In genomic region chr12:17691320-17691876, GRCm38 (mm10) we compare ENCODE assay signal across 7 mouse cellular contexts. TPM values are rescaled to one million over a fixed set of nuclear protein-coding genes. Genes with fewer than 3 reads are reported as not detected.
DNase-seq lines count a peak whose midpoint lies in the region; ATAC-seq and TF ChIP-seq lines count a peak whose summit lies in the region.

No protein-coding gene starts in this region.

- 1% methylated on average over 23 of the region's 30 CpGs for WGBS in embryonic facial prominence, embryonic 13.5 days
- 0% methylated on average over 30 of the region's 30 CpGs for WGBS in hindbrain, embryonic 15.5 days
- WGBS in liver, embryonic 12.5 days (ENCODE audit: insufficient replicate concordance): under 1% methylated on average over 30 of the region's 30 CpGs
- WGBS in neural tube, embryonic 11.5 days: 0% methylated on average over 29 of the region's 30 CpGs

- H3K9me3 ChIP-seq in MEL (replicated peaks; ENCODE audit: insufficient read depth, low read length): no peaks in the 10 kb centered on the region
- no peaks in the 10 kb centered on the region for H3K9me3 ChIP-seq in embryonic facial prominence, embryonic 13.5 days
- H3K9me3 ChIP-seq in hindbrain, embryonic 15.5 days: no peaks in the 10 kb centered on the region
- no peaks in the 10 kb centered on the region for H3K9me3 ChIP-seq in liver, embryonic 12.5 days (replicated peaks)
- no peaks in the 10 kb centered on the region for H3K9me3 ChIP-seq in neural tube, embryonic 11.5 days (ENCODE audit: control insufficient read depth, low read length)

- TF ChIP-seq EP300 in MEL (IDR thresholded peaks at IDR 0.05; ENCODE audit: low read depth in 1 of 2, low read length in 2 of 2): no peak

- H3K4me1 ChIP-seq in MEL (ENCODE audit: control insufficient read depth in 1 of 2, insufficient read depth in 2 of 2, low read length in 2 of 2): 0 out of 4 replicates have a peak, but pooled peaks cover 0 to 6% of the 10 kb centered on the region in 2 experiments
- peaks cover 40% of the 10 kb centered on the region for H3K4me1 ChIP-seq in embryonic facial prominence, embryonic 13.5 days
- peaks cover 27% of the 10 kb centered on the region for H3K4me1 ChIP-seq in hindbrain, embryonic 15.5 days (replicated peaks)
- peaks cover 59% of the 10 kb centered on the region for H3K4me1 ChIP-seq in liver, embryonic 12.5 days
- no peaks in the 10 kb centered on the region; the same call in 1 of the 2 replicates for H3K4me1 ChIP-seq in neural tube, embryonic 11.5 days (ENCODE audit: control insufficient read depth, insufficient read depth, low read length)

- intact Hi-C loops in left cerebral cortex, postnatal 36 days (cut with DNase I): loop anchor here (10.0 kb wide), 1 partner anchor 137 kb away; no protein-coding TSS in a partner anchor

- no peak for TF ChIP-seq POLR2A in MEL (IDR thresholded peaks at IDR 0.05; ENCODE audit: control insufficient read depth in 1 of 2, insufficient read depth in 1 of 2, low read depth in 1 of 2, low read length in 2 of 2, poor library complexity in 1 of 2)

- peak; percentile 2 for ATAC-seq in CD4-positive, CD25-positive, alpha-beta regulatory T cell, adult 4 months
- ATAC-seq in embryonic facial prominence, embryonic 13.5 days (ENCODE audit: insufficient number of reproducible peaks, insufficient read depth, low FRiP score, low TSS enrichment, low read depth): peak; percentile 6; the same call in 1 of the 2 replicates
- ATAC-seq in hindbrain, embryonic 15.5 days (ENCODE audit: low FRiP score, low read depth): peak; percentile 21
- no peak; the same call in 1 of the 2 replicates for ATAC-seq in liver, embryonic 12.5 days
- ATAC-seq in neural tube, embryonic 11.5 days (ENCODE audit: insufficient read depth, low FRiP score, low TSS enrichment): peak; percentile 39

- H3K79me2 ChIP-seq in MEL (ENCODE audit: control insufficient read depth, insufficient read depth, low read length, poor library complexity): peaks cover 3% of the 10 kb centered on the region

- H3K27me3 ChIP-seq in MEL (ENCODE audit: control insufficient read depth in 1 of 2, insufficient read depth in 2 of 2, low read length in 2 of 2): no peaks in the 10 kb centered on the region
- H3K27me3 ChIP-seq in embryonic facial prominence, embryonic 13.5 days: no peaks in the 10 kb centered on the region
- H3K27me3 ChIP-seq in hindbrain, embryonic 15.5 days: no peaks in the 10 kb centered on the region
- peaks cover 19% of the 10 kb centered on the region for H3K27me3 ChIP-seq in liver, embryonic 12.5 days (replicated peaks)
- H3K27me3 ChIP-seq in neural tube, embryonic 11.5 days (ENCODE audit: control insufficient read depth, insufficient read depth, low read length): no peaks in the 10 kb centered on the region

- peak; percentile 40 for DNase-seq in MEL (ENCODE audit: low read depth, low spot score)
- DNase-seq in neural tube, embryonic 11.5 days (ENCODE audit: low spot score): peak; percentile 41
- DNase-seq in left cerebral cortex, postnatal 36 days (ENCODE audit: low spot score in 2 of 2): no peak

- H3K4me3 ChIP-seq in MEL (ENCODE audit: control insufficient read depth in 1 of 2, insufficient read depth in 1 of 2, low read depth in 2 of 2, low read length in 2 of 2): peak overlapping the region; percentile 66 to 100
- peak overlapping the region; percentile 81 for H3K4me3 ChIP-seq in embryonic facial prominence, embryonic 13.5 days
- H3K4me3 ChIP-seq in hindbrain, embryonic 15.5 days: peak overlapping the region; percentile 64
- H3K4me3 ChIP-seq in liver, embryonic 12.5 days: peak overlapping the region; percentile 74
- H3K4me3 ChIP-seq in neural tube, embryonic 11.5 days (ENCODE audit: low read depth, low read length): peak overlapping the region; percentile 76

- TF ChIP-seq CTCF in MEL (IDR thresholded peaks at IDR 0.05 in 2 of 3, conservative IDR thresholded peaks at IDR 0.05 in 1 of 3; ENCODE audit: control insufficient read depth in 1 of 3, insufficient read depth in 1 of 3, low read depth in 2 of 3, low read length in 3 of 3, poor library complexity in 1 of 3, severe bottlenecking in 1 of 3): no peak; a peak in 1 of 6 replicates

- no peak overlapping the region for H3K27ac ChIP-seq in MEL (ENCODE audit: control insufficient read depth, low read depth, low read length)
- 0 out of 2 replicates have a peak overlapping the region, but pooled peaks have one; percentile 23 for H3K27ac ChIP-seq in embryonic facial prominence, embryonic 13.5 days
- H3K27ac ChIP-seq in hindbrain, embryonic 15.5 days (replicated peaks): peak overlapping the region; percentile 71
- no peak overlapping the region for H3K27ac ChIP-seq in liver, embryonic 12.5 days
- no peak overlapping the region for H3K27ac ChIP-seq in neural tube, embryonic 11.5 days (ENCODE audit: low read depth, low read length)

- no peak for TF ChIP-seq RAD21 in MEL (IDR thresholded peaks at IDR 0.05; ENCODE audit: low read depth, low read length)

- peak overlapping the region; percentile 94 for H3K4me2 ChIP-seq in embryonic facial prominence, embryonic 13.5 days
- H3K4me2 ChIP-seq in hindbrain, embryonic 15.5 days: peak overlapping the region; percentile 97
- H3K4me2 ChIP-seq in liver, embryonic 12.5 days: peak overlapping the region; percentile 98
- H3K4me2 ChIP-seq in neural tube, embryonic 11.5 days (ENCODE audit: low read depth): peak overlapping the region; percentile 97

- H3K9ac ChIP-seq in MEL (ENCODE audit: control insufficient read depth, low read depth, low read length, poor library complexity, severe bottlenecking): peak overlapping the region; percentile 78; the same call in 1 of the 2 replicates
- peak overlapping the region; percentile 82 for H3K9ac ChIP-seq in embryonic facial prominence, embryonic 13.5 days
- H3K9ac ChIP-seq in hindbrain, embryonic 15.5 days: peak overlapping the region; percentile 59
- peak overlapping the region; percentile 72 for H3K9ac ChIP-seq in liver, embryonic 12.5 days
- peak overlapping the region; percentile 60 for H3K9ac ChIP-seq in neural tube, embryonic 11.5 days (ENCODE audit: low read length)

- no peaks in the 10 kb centered on the region for H3K36me3 ChIP-seq in MEL (ENCODE audit: control insufficient read depth in 1 of 2, insufficient read depth in 2 of 2, low read length in 2 of 2)
- H3K36me3 ChIP-seq in embryonic facial prominence, embryonic 13.5 days: no peaks in the 10 kb centered on the region
- H3K36me3 ChIP-seq in hindbrain, embryonic 15.5 days: no peaks in the 10 kb centered on the region
- H3K36me3 ChIP-seq in liver, embryonic 12.5 days: no peaks in the 10 kb centered on the region
- H3K36me3 ChIP-seq in neural tube, embryonic 11.5 days (ENCODE audit: control insufficient read depth, insufficient read depth, low read length): no peaks in the 10 kb centered on the region

TF ChIP-seq in MEL, 35 proteins besides CTCF, POLR2A, EP300 and RAD21:
- no peak for TF ChIP-seq GATA1 (IDR thresholded peaks at IDR 0.05; ENCODE audit: low read depth, low read length)
- TF ChIP-seq ZKSCAN1 (IDR thresholded peaks at IDR 0.05; ENCODE audit: low read depth, low read length): peak; percentile 93
- TF ChIP-seq MAFK (IDR thresholded peaks at IDR 0.05; ENCODE audit: borderline replicate concordance, low read depth, low read length): no peak
- TF ChIP-seq ZC3H11A (IDR thresholded peaks at IDR 0.05; ENCODE audit: low read depth, low read length): no peak
- no peak for TF ChIP-seq MAX (IDR thresholded peaks at IDR 0.05; ENCODE audit: low read length)
- TF ChIP-seq TBP (IDR thresholded peaks at IDR 0.05; ENCODE audit: low read depth, low read length): no peak
- TF ChIP-seq TAL1 (IDR thresholded peaks at IDR 0.05; ENCODE audit: low read length): no peak

RNA-seq across cellular contexts. Expression of gene Hpcal1, which starts 0.7 kb away (rescaled TPM):
- 10 to 100 TPM; 71.5 to 87.9 TPM for polyA plus RNA-seq in CD4-positive, CD25-positive, alpha-beta regulatory T cell, adult 4 months (2017; shearing (Covaris generic))
- total RNA-seq in MEL (2012; rRNA removed): 8.8 and 9.1 TPM in 2 replicates
- polyA plus RNA-seq in MEL (2012; ENCODE audit: insufficient read depth in 1 of 2, insufficient read length in 2 of 2, low read depth in 1 of 2, low replicate concordance in 2 of 2, missing spikeins in 1 of 2): 10 to 100 TPM in 1 of 2 experiments, not detected in 1; 23.0 TPM
- 51.4 and 57.6 TPM in 2 replicates for polyA plus RNA-seq in embryonic facial prominence, embryonic 13.5 days (2015; fragmentation: Nextera tagmentation; extraction: Ambion mirVana)
- polyA plus RNA-seq in hindbrain, embryonic 15.5 days (2015; fragmentation: Nextera tagmentation; extraction: Ambion mirVana): 128 and 129 TPM in 2 replicates
- polyA plus RNA-seq in liver, embryonic 12.5 days (2016; fragmentation: Nextera tagmentation; extraction: Ambion mirVana): 17.6 and 18.6 TPM in 2 replicates
- polyA plus RNA-seq in neural tube, embryonic 11.5 days (2014; fragmentation: Nextera tagmentation; extraction: Ambion mirVana): 36.6 and 42.3 TPM in 2 replicates
- total RNA-seq in left cerebral cortex, postnatal 36 days (2021): 10 to 100 TPM; 82.6 to 94.5 TPM

Comparison
In these comparisons a context has a peak if more than half of its experiments do, and no peak if none do; other contexts are left out.
1. DNase-seq: peak in MEL (single experiment) and neural tube, embryonic 11.5 days (single experiment); none in left cerebral cortex, postnatal 36 days (0 of 2).
2. H3K27ac ChIP-seq: peak in embryonic facial prominence, embryonic 13.5 days (single experiment) and hindbrain, embryonic 15.5 days (single experiment); none in MEL (single experiment), liver, embryonic 12.5 days (single experiment) and neural tube, embryonic 11.5 days (single experiment).
3. Peak in every context shown above with its lines, with median percentiles within 50 percentile points of each other: H3K4me3 ChIP-seq, H3K9ac ChIP-seq and H3K4me2 ChIP-seq.